Mouse (Mus musculus): ENCODE measurements around the gene Tsfm.
"Not testable (repeated sequence)": the region's sequence is repeated elsewhere in the genome, so short reads cannot be mapped to it uniquely, and the experiment has no call there.

Tsfm gene

DNA sequence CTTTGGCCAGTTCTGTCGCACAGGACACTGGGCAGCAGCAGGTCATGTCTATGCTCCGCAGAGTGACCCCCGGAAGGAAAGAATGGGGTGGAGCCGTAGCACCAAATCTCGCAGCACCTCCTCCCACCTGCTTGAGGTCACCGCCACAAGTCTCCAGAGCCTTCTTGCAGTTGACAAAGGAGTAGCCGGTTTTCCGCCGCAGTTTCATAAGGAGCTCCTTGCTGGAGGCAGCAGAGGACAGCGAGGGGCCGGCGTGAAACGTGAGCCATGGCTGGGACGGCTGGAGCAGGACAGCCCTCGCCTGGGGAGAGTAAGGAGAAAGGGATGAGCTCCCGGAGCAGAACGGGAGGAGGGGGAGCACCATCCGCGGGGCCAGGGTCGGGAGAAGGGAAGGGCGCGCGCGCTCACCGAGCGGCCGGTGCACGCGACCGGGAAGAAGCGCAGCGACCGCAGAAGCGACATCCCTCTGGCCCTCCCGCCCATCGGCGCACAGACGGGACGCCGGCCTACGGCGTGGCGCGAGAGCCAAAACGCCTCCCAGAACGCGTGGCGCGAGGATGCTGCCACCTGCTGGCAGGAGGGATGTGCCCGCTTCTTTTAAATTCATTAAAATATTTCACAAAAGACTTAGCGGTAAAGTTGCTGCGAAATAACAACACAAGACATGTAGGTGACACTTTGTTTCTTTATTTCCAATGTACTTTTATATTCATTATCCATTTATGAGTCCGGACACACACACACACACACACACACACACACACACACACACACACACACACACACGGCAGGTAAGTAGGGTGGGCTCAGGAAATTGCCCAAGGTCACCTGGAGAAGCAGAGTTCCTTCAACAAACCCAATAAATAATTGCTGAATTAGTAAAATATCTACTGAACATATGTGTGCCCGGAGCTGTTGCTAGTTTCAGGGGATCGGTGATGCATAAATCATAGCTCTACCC lies at the start of gene Tsfm:
Gene Tsfm, minus strand, starts transcription at position 505 of the 961 bp plus-strand sequence.
- peak; percentile 88 for DNase-seq

GRCm38 (mm10) chr10:127079665-127080391 lies 49.2 kb upstream of the Tsfm start:
- DNase-seq: peak; percentile 80

- peak; percentile 72 for DNase-seq
Observed at GRCm38 (mm10) chr10:127078677-127079575, 48.3 kb upstream of the Tsfm start.

- peak; percentile 65 for DNase-seq
Observed at GRCm38 (mm10) chr10:127078001-127078676, 47.5 kb upstream of the Tsfm start.

GRCm38 (mm10) chr10:127077515-127077914 lies 46.9 kb upstream of the Tsfm start:
- DNase-seq: no peak

GRCm38 (mm10) chr10:127076082-127076481 lies 45.4 kb upstream of the Tsfm start:
- no peak for DNase-seq

- no peak for DNase-seq
Observed at GRCm38 (mm10) chr10:127075651-127076050, 45.0 kb upstream of the Tsfm start.

DNA sequence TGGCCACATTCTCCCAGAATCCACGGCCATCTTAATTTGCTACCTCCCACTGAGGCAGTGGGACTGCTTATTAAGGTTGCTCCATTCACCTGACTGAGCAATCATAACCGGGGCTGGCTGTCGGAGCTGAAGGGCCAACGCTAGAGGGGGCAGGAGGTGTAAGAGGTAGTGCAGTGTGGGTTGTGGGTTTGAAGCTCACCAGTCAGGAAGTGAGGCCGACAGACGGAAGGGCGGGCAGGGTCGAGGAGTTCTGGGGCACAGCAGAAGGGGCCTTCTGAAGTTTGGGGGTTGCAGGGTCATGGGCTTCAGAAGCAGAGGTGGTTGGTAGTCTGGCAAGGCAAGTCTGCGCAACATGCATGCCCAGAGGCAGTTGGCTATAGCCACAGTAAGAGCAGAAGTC lies 44.4 kb upstream of the Tsfm start, which contains the start of gene Agap2:
Gene Agap2, plus strand, starts transcription at position 205 of the 400 bp plus-strand sequence.
- no peak for DNase-seq

DNA sequence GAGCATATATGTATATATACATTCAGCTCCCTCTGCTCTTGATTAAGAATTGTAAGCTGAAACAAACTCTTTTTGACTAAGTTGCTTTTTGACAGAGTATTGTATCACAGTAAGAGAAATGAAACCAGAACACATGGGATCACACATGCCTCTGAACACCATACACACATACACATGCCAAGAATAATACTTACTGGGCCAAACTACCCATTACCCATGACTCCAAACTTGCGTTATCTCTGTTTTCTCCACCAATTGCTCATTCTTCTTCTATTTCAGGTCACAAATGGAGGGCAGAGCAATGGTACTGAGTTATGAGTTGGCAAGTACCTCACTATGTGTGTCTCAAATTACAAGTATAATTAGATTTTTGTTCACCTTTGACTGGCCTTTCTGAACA lies 43.3 kb upstream of the Tsfm start:
- no peak for DNase-seq

DNA sequence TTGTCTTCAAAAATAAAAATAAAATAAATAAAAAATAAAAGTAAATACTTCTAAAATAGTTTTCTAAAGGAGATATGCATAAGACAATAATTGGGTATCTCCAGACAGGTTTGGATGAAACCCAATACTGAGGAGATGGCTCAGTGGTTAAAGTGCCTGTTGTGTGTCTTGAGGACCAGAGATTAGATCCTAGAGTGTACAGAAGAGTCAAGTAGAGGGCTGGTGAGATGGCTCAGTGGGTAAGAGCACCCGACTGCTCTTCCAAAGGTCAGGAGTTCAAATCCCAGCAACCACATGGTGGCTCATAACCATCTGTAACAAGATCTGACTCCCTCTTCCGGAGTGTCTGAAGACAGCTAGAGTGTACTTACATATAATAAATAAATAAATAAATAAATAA lies 42.3 kb upstream of the Tsfm start:
- DNase-seq: not testable (repeated sequence)

DNA sequence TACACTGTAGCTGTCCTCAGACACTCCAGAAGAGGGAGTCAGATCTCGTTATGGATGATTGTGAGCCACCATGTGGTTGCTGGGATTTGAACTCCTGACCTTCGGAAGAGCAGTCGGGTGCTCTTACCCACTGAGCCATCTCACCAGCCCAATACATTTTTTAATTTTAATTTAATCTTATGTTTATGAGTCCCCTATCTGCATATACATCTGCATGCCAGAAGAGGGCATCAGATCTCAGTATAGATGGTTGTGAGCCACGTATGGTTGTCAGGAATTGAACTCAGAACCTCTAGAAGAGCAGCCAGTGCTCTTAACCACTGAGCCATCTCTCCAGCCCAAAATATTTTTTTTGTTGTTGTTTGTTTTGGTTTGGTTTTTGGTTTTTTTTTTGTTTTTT lies 41.6 kb upstream of the Tsfm start:
- DNase-seq: not testable (repeated sequence)

DNA sequence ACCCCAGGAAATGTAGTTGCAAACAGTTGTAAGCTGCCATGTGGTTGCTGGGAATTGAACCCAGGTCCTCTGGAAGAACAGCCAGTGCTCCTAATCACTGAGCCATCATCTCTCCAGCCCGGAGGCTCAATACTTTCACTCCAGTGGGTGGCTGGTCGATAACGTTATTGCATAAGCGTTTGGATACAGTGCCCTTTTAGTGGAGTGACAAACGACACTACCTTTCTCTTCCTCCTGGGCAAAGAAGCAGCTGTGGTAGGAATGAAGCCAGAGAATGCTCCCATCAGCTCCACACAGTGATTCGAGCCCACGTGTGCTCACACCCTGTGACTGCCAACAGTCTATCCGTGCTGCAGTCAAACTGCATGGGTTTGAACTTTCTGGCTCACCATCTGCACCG lies 40.6 kb upstream of the Tsfm start:
- DNase-seq: peak; percentile 39

GRCm38 (mm10) chr10:127070190-127071121 lies 39.8 kb upstream of the Tsfm start, which contains the start of gene Tspan31:
Tspan31 (minus strand) TSS chr10:127070264.
- DNase-seq: peak; percentile 94

DNA sequence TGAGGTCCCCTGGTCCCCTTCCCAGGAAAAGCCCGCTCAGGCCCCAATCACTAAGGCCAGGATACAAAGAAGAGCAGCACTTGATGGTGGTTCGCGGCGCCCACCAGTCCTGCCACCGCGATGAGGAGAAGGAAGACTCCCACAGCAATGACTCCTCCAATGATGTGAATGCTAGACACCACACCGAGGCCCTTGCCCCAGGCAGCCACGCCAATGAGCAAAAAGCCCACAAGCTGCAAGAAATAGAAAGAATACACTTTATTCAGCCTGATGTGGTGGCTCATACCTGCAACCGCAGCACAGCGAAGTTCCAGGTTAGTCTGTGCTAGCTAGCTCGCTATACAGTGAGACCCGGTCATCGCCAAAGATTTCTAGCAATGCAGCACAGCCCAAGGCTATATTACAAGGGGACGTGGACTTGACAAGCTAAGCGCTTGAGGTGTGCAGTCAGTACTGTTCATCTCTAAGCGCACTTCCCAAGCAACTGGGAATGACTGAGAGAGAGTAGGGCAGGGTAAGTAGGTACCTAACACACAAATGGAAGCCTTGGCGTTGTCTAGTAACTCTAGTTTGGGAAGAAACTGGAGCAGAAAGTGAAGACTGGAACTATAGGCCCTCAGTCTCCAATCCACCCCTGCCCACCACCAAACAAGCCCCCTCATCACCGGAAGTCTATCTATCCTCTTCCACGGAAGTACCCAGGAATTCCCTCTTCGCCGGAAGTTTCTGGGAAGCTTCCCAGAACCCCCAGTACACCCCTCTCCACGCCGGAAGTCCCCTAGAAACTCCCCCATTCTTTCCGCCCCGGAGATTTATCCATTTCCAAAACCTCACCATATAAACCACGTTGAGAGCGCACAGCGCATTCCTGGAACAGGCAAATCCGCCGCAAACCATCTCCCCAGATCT lies 38.9 kb upstream of the Tsfm start:
- peak; percentile 37 for DNase-seq

DNA sequence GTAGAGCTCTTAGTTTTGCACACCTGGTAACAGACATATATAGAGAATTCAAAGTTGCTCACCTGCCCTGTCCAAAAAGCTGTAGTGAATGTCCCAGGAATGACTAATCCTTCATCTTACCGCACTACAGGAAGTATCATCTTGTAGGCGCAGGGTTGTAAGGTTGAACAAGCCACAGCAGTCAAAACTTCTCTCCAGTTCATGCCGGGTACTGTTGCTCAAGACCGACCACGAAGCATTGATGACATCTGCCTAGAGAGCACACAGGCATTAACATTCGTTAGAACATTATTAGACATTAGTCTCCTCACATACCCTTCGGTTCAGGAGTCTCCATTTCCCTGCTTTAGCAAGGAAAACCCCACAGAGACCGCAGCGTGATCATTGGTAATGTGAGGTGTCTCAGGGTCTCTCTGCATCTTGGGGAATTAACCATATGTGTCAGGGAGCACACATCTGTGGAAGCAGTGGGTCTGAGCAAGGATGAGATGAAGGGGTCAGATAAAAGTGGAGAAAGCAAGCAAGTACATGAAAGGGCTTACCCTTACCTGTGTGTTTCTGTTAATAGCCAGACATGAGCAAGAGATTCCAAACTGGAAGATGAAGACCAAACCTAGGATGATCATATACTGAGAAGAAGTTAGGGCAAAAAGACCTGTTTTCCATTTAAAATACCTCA lies 37.9 kb upstream of the Tsfm start:
- no peak for DNase-seq

DNA sequence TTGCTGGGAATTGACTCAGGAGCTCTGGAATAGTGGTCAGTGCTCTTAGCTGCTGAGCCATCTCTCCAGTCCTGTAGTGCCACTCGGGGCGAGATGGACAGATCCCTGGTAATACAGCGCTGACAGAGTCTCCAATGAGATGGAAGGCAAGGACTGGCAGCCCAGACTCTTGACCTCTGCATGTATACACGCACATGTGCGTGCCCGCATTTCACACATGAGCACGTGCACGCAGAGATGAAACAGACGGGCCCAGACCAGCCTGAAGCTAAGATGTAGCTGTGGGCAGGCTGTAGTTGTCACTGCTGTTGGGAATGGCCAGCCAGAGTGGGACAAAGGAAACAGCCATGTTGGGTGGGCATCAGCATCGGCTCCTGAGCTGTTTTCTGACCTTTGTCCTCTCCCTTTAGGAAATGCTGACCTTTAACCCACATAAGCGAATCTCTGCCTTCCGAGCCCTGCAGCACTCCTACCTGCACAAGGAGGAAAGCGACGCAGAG lies 35.9 kb upstream of the Tsfm start:
- DNase-seq: peak; percentile 47

GRCm38 (mm10) chr10:127065981-127066380 lies 35.3 kb upstream of the Tsfm start:
- peak; percentile 57 for DNase-seq

DNA sequence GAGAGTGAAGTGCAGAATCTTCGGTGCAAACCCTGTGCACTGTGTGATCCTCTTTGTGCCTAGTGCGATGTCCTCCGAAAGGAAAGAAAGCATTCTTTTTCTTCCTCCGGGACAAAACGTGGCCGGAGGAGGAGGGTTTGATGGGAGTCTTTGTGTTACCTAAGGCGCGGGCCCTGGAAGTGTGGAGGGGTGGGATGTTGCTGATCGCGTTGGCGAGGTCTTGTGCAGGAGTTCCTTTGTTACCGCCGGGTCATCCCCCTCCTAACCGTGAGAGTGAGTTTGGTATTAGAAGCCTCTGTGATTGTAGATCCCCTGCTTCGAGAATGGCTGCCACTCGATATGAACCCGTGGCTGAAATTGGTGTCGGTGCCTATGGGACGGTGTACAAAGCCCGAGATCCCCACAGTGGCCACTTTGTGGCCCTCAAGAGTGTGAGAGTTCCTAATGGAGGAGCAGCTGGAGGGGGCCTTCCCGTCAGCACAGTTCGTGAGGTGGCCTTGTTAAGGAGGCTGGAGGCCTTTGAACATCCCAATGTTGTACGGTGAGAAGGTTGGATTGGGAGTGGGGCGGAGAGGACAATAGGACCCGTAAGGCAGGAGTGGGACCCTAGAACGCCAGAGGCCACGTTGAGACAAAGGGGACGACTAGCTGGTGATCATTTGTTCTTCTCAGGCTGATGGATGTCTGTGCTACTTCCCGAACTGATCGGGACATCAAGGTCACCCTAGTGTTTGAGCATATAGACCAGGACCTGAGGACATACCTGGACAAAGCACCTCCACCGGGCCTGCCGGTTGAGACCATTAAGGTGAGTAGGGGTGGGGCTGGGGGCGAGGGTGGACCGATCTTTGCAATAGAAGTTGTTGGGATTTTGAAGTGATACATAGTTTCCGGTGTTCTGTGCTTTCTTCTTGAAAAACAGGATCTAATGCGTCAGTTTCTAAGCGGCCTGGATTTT lies 33.6 kb upstream of the Tsfm start:
- peak; percentile 71 for DNase-seq
